ENCODE assay signal across 8 mouse cellular contexts in genomic region chr19:6299450-6300267, GRCm38 (mm10). TPM values are rescaled to one million over a fixed set of nuclear protein-coding genes. Genes with fewer than 3 reads are reported as not detected.
A peak's percentile ranks its signal among the peaks of the same experiment; 100 is the strongest.
DNase-seq lines count a peak whose midpoint lies in the region; ATAC-seq and TF ChIP-seq lines count a peak whose summit lies in the region.

No protein-coding gene starts in this region.

- H3K4me1 ChIP-seq in hindbrain, embryonic 10.5 days (replicated peaks), result peaks cover 17% of the 10 kb centered on the region
- peaks cover 1% of the 10 kb centered on the region; the same call in 1 of the 2 replicates for H3K4me1 ChIP-seq in hindbrain, embryonic 12.5 days
- H3K4me1 ChIP-seq in embryonic facial prominence, embryonic 10.5 days, result peaks cover 5% of the 10 kb centered on the region; the same call in 1 of the 2 replicates
- H3K4me1 ChIP-seq in intestine, postnatal 0 days (replicated peaks; ENCODE audit: control insufficient read depth, insufficient read depth, low read length), result no peaks in the 10 kb centered on the region; the same call in 1 of the 2 replicates

- no peak for TF ChIP-seq CTCF in intestine, postnatal 0 days (IDR thresholded peaks at IDR 0.05; ENCODE audit: low read depth)

- H3K4me2 ChIP-seq in hindbrain, embryonic 12.5 days (replicated peaks), result no peak overlapping the region
- H3K4me2 ChIP-seq in intestine, postnatal 0 days (replicated peaks; ENCODE audit: low read depth), result no peak overlapping the region

- peak overlapping the region; percentile 57 for H3K27ac ChIP-seq in hindbrain, embryonic 10.5 days
- no peak overlapping the region; the same call in 1 of the 2 replicates for H3K27ac ChIP-seq in hindbrain, embryonic 12.5 days
- peak overlapping the region; percentile 40; the same call in 1 of the 2 replicates for H3K27ac ChIP-seq in embryonic facial prominence, embryonic 10.5 days (replicated peaks)
- H3K27ac ChIP-seq in intestine, postnatal 0 days (ENCODE audit: low read depth, low read length), result peak overlapping the region; percentile 52
- H3K27ac ChIP-seq in macrophage, result peak overlapping the region; percentile 99

- H3K79me2 ChIP-seq in macrophage (ENCODE audit: inconsistent target), result peaks cover 30% of the 10 kb centered on the region

- H3K4me3 ChIP-seq in hindbrain, embryonic 10.5 days, result no peak overlapping the region
- H3K4me3 ChIP-seq in hindbrain, embryonic 12.5 days, result no peak overlapping the region
- no peak overlapping the region for H3K4me3 ChIP-seq in embryonic facial prominence, embryonic 10.5 days
- no peak overlapping the region for H3K4me3 ChIP-seq in intestine, postnatal 0 days (ENCODE audit: low read depth, low read length)
- no peak overlapping the region; the same call in 1 of the 2 replicates for H3K4me3 ChIP-seq in macrophage (ENCODE audit: inconsistent target)

- H3K27me3 ChIP-seq in hindbrain, embryonic 10.5 days (ENCODE audit: insufficient read depth, poor library complexity, severe bottlenecking), result no peaks in the 10 kb centered on the region
- no peaks in the 10 kb centered on the region for H3K27me3 ChIP-seq in hindbrain, embryonic 12.5 days
- H3K27me3 ChIP-seq in embryonic facial prominence, embryonic 10.5 days (replicated peaks; ENCODE audit: low read depth, poor library complexity, severe bottlenecking), result no peaks in the 10 kb centered on the region
- H3K27me3 ChIP-seq in intestine, postnatal 0 days (replicated peaks; ENCODE audit: control insufficient read depth, insufficient read depth, low read length), result no peaks in the 10 kb centered on the region

- DNase-seq in hindbrain, embryonic 10.5 days (ENCODE audit: low spot score), result no peak
- no peak for DNase-seq in embryonic facial prominence, embryonic 10.5 days (ENCODE audit: low spot score)
- no peak for DNase-seq in embryo, embryonic 10.5 days (ENCODE audit: low spot score)
- no peak for DNase-seq in frontal cortex, postnatal 25 days (ENCODE audit: low spot score in 2 of 2)
- no peak for DNase-seq in ovary, adult 18-20 months (ENCODE audit: low spot score)

- no peak for ATAC-seq in hindbrain, embryonic 12.5 days (ENCODE audit: low FRiP score)
- ATAC-seq in intestine, postnatal 0 days, result no peak

- H3K9me3 ChIP-seq in hindbrain, embryonic 10.5 days, result no peaks in the 10 kb centered on the region
- H3K9me3 ChIP-seq in hindbrain, embryonic 12.5 days (replicated peaks), result no peaks in the 10 kb centered on the region
- no peaks in the 10 kb centered on the region for H3K9me3 ChIP-seq in embryonic facial prominence, embryonic 10.5 days
- no peaks in the 10 kb centered on the region for H3K9me3 ChIP-seq in intestine, postnatal 0 days (ENCODE audit: control insufficient read depth)

- WGBS in hindbrain, embryonic 10.5 days, result 85% methylated on average over 7 of the region's 7 CpGs
- 88% methylated on average over 7 of the region's 7 CpGs for WGBS in hindbrain, embryonic 12.5 days
- WGBS in embryonic facial prominence, embryonic 10.5 days, result 84% methylated on average over 7 of the region's 7 CpGs
- 78% methylated on average over 7 of the region's 7 CpGs for WGBS in intestine, postnatal 0 days
- WGBS in macrophage (ENCODE audit: missing documents), result 23% methylated on average over 7 of the region's 7 CpGs

- H3K9ac ChIP-seq in hindbrain, embryonic 12.5 days, result no peak overlapping the region
- H3K9ac ChIP-seq in intestine, postnatal 0 days (ENCODE audit: low read depth, low read length), result no peak overlapping the region

- H3K36me3 ChIP-seq in hindbrain, embryonic 10.5 days, result peaks cover 68% of the 10 kb centered on the region
- H3K36me3 ChIP-seq in hindbrain, embryonic 12.5 days, result peaks cover 55% of the 10 kb centered on the region
- H3K36me3 ChIP-seq in embryonic facial prominence, embryonic 10.5 days (replicated peaks), result peaks cover 70% of the 10 kb centered on the region
- H3K36me3 ChIP-seq in intestine, postnatal 0 days (ENCODE audit: control insufficient read depth, insufficient read depth), result peaks cover 54% of the 10 kb centered on the region
- peaks cover 3% of the 10 kb centered on the region; the same call in 1 of the 2 replicates for H3K36me3 ChIP-seq in macrophage (ENCODE audit: inconsistent target)

RNA-seq across cellular contexts. Expression of gene Cdc42bpg, which starts 6.6 kb away (rescaled TPM):
- polyA plus RNA-seq in hindbrain, embryonic 10.5 days (2016; fragmentation: Nextera tagmentation; extraction: Ambion mirVana), result 0.29 and 0.37 TPM in 2 replicates
- polyA plus RNA-seq in hindbrain, embryonic 12.5 days (2016; fragmentation: Nextera tagmentation; extraction: Ambion mirVana), result 0.48 and 0.61 TPM in 2 replicates
- 0.12 and 0.39 TPM in 2 replicates for polyA plus RNA-seq in embryonic facial prominence, embryonic 10.5 days (2016; fragmentation: Nextera tagmentation; extraction: Ambion mirVana)
- polyA plus RNA-seq in intestine, postnatal 0 days (2015; fragmentation: Nextera tagmentation; extraction: Ambion mirVana), result 1.8 and 2.3 TPM in 2 replicates
- total RNA-seq in macrophage (2018; cell fraction: chromatin; rRNA removed), result 10 to 100 TPM in 23 of 26 experiments, 1 to 10 TPM in 3; 7.2 to 46.1 (median 15.0) TPM
- total RNA-seq in macrophage (2018; cell fraction: cytosol; rRNA removed), result 1 to 10 TPM; 2.1 to 4.4 (median 3.3) TPM
- 10 to 100 TPM in 8 of 26 experiments, 1 to 10 TPM in 18; 5.7 to 31.4 (median 9.1) TPM for total RNA-seq in macrophage (2018; cell fraction: nucleus; rRNA removed)
- polyA plus RNA-seq in macrophage (2018), result 1.3 to 3.5 TPM (median 2.8 TPM) in 3 replicates

RNA-seq across cellular contexts. Expression of gene Ehd1, which starts 23.1 kb away (rescaled TPM):
- 87.8 and 103 TPM in 2 replicates for polyA plus RNA-seq in hindbrain, embryonic 10.5 days (2016; fragmentation: Nextera tagmentation; extraction: Ambion mirVana)
- polyA plus RNA-seq in hindbrain, embryonic 12.5 days (2016; fragmentation: Nextera tagmentation; extraction: Ambion mirVana), result 90.8 and 92.7 TPM in 2 replicates
- 81.8 and 83.5 TPM in 2 replicates for polyA plus RNA-seq in embryonic facial prominence, embryonic 10.5 days (2016; fragmentation: Nextera tagmentation; extraction: Ambion mirVana)
- 177 and 201 TPM in 2 replicates for polyA plus RNA-seq in intestine, postnatal 0 days (2015; fragmentation: Nextera tagmentation; extraction: Ambion mirVana)
- 1,000 to 10,000 TPM in 4 of 26 experiments, 100 to 1,000 TPM in 20, 10 to 100 TPM in 2; 36.6 to 1,396 (median 780) TPM for total RNA-seq in macrophage (2018; cell fraction: chromatin; rRNA removed)
- 100 to 1,000 TPM in 20 of 26 experiments, 10 to 100 TPM in 6; 47.9 to 723 (median 253) TPM for total RNA-seq in macrophage (2018; cell fraction: cytosol; rRNA removed)
- 1,000 to 10,000 TPM in 5 of 26 experiments, 100 to 1,000 TPM in 20, 10 to 100 TPM in 1; 56.7 to 1,172 (median 683) TPM for total RNA-seq in macrophage (2018; cell fraction: nucleus; rRNA removed)
- 42.9 to 146 TPM (median 81.6 TPM) in 3 replicates for polyA plus RNA-seq in macrophage (2018)

RNA-seq across cellular contexts. Expression of gene Men1, which starts 35.1 kb away (rescaled TPM):
- 125 and 129 TPM in 2 replicates for polyA plus RNA-seq in hindbrain, embryonic 10.5 days (2016; fragmentation: Nextera tagmentation; extraction: Ambion mirVana)
- polyA plus RNA-seq in hindbrain, embryonic 12.5 days (2016; fragmentation: Nextera tagmentation; extraction: Ambion mirVana), result 91.5 and 95.8 TPM in 2 replicates
- 122 and 130 TPM in 2 replicates for polyA plus RNA-seq in embryonic facial prominence, embryonic 10.5 days (2016; fragmentation: Nextera tagmentation; extraction: Ambion mirVana)
- 17.1 and 19.6 TPM in 2 replicates for polyA plus RNA-seq in intestine, postnatal 0 days (2015; fragmentation: Nextera tagmentation; extraction: Ambion mirVana)
- 10 to 100 TPM in 19 of 26 experiments, 1 to 10 TPM in 7; 5.0 to 40.8 (median 13.3) TPM for total RNA-seq in macrophage (2018; cell fraction: chromatin; rRNA removed)
- total RNA-seq in macrophage (2018; cell fraction: cytosol; rRNA removed), result 10 to 100 TPM in 24 of 26 experiments, 1 to 10 TPM in 2; 9.1 to 21.5 (median 17.3) TPM
- total RNA-seq in macrophage (2018; cell fraction: nucleus; rRNA removed), result 10 to 100 TPM in 23 of 26 experiments, 1 to 10 TPM in 3; 6.5 to 62.9 (median 14.9) TPM
- 16.4 to 22.0 TPM (median 21.4 TPM) in 3 replicates for polyA plus RNA-seq in macrophage (2018)

RNA-seq across cellular contexts. Expression of gene Map4k2, which starts 41.3 kb away (rescaled TPM):
- 13.1 and 14.7 TPM in 2 replicates for polyA plus RNA-seq in hindbrain, embryonic 10.5 days (2016; fragmentation: Nextera tagmentation; extraction: Ambion mirVana)
- 15.0 and 16.0 TPM in 2 replicates for polyA plus RNA-seq in hindbrain, embryonic 12.5 days (2016; fragmentation: Nextera tagmentation; extraction: Ambion mirVana)
- polyA plus RNA-seq in embryonic facial prominence, embryonic 10.5 days (2016; fragmentation: Nextera tagmentation; extraction: Ambion mirVana), result 11.0 and 14.0 TPM in 2 replicates
- polyA plus RNA-seq in intestine, postnatal 0 days (2015; fragmentation: Nextera tagmentation; extraction: Ambion mirVana), result 4.1 and 4.3 TPM in 2 replicates
- total RNA-seq in macrophage (2018; cell fraction: chromatin; rRNA removed), result 100 to 1,000 TPM in 7 of 26 experiments, 10 to 100 TPM in 19; 36.0 to 138 (median 82.2) TPM
- 10 to 100 TPM in 3 of 26 experiments, 1 to 10 TPM in 23; 5.7 to 12.4 (median 8.4) TPM for total RNA-seq in macrophage (2018; cell fraction: cytosol; rRNA removed)
- 10 to 100 TPM; 16.9 to 81.8 (median 38.2) TPM for total RNA-seq in macrophage (2018; cell fraction: nucleus; rRNA removed)
- polyA plus RNA-seq in macrophage (2018), result 6.8 to 15.8 TPM (median 8.5 TPM) in 3 replicates

RNA-seq across cellular contexts. Expression of gene Atg2a, which starts 58.2 kb away (rescaled TPM):
- 10.3 and 14.9 TPM in 2 replicates for polyA plus RNA-seq in hindbrain, embryonic 10.5 days (2016; fragmentation: Nextera tagmentation; extraction: Ambion mirVana)
- 14.7 and 15.4 TPM in 2 replicates for polyA plus RNA-seq in hindbrain, embryonic 12.5 days (2016; fragmentation: Nextera tagmentation; extraction: Ambion mirVana)
- polyA plus RNA-seq in embryonic facial prominence, embryonic 10.5 days (2016; fragmentation: Nextera tagmentation; extraction: Ambion mirVana), result 12.5 and 13.6 TPM in 2 replicates
- 3.6 and 4.0 TPM in 2 replicates for polyA plus RNA-seq in intestine, postnatal 0 days (2015; fragmentation: Nextera tagmentation; extraction: Ambion mirVana)
- 100 to 1,000 TPM in 4 of 26 experiments, 10 to 100 TPM in 22; 17.5 to 129 (median 52.1) TPM for total RNA-seq in macrophage (2018; cell fraction: chromatin; rRNA removed)
- total RNA-seq in macrophage (2018; cell fraction: cytosol; rRNA removed), result 10 to 100 TPM in 23 of 26 experiments, 1 to 10 TPM in 3; 8.3 to 21.6 (median 12.5) TPM
- total RNA-seq in macrophage (2018; cell fraction: nucleus; rRNA removed), result 10 to 100 TPM; 14.1 to 89.1 (median 25.2) TPM
- polyA plus RNA-seq in macrophage (2018), result 8.9 to 17.0 TPM (median 9.9 TPM) in 3 replicates
